ENCODE assay signal across 20 mouse cellular contexts in the genomic region with DNA sequence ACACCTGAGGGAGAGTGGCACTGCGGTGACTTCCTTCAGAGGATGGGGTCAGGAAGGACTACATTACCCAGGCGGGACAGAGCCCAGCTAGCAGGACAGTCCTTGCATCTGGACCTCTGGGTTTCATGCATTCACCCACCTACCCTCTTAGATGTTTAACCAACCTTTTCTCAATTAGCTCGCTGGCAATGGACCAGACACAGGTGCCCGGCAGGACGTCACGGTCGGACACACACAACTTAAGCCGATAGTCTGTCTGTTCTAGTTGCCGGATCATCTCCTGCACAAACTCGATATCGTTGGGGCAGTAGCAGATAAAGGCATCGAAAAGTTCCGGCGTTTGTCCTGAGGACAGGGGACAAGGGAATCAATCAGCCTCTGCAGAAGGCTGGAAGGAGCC. TPM values are rescaled to one million over a fixed set of nuclear protein-coding genes. Genes with fewer than 3 reads are reported as not detected.
"Had no signal": no experiment of that assay in that cellular context is flagged by ENCODE, and none has a peak within 500 bp of the region (broad histone marks: within the 10 kb centered on the region; RNA-seq: fewer than 3 reads in every experiment).

No protein-coding gene starts in this region.

- H3K4me2 ChIP-seq: intestine, embryonic 15.5 days; limb, embryonic 12.5 days; limb, embryonic 15.5 days; lung, embryonic 14.5 days; midbrain, embryonic 12.5 days; neural tube, embryonic 13.5 days had no signal

- H3K9ac ChIP-seq: intestine, embryonic 15.5 days; limb, embryonic 12.5 days; limb, embryonic 15.5 days; liver, embryonic 14.5 days; liver, postnatal 0 days; lung, embryonic 14.5 days; midbrain, embryonic 12.5 days; neural tube, embryonic 13.5 days; stomach, embryonic 15.5 days had no signal

- ATAC-seq: intestine, embryonic 15.5 days; liver, postnatal 0 days; lung, postnatal 0 days; midbrain, embryonic 16.5 days had no signal

- H3K9me3 ChIP-seq: intestine, embryonic 15.5 days; limb, embryonic 12.5 days; limb, embryonic 15.5 days; midbrain, embryonic 12.5 days; neural tube, embryonic 13.5 days; stomach, embryonic 15.5 days had no signal

- H3K36me3 ChIP-seq: limb, embryonic 12.5 days; midbrain, embryonic 12.5 days; neural tube, embryonic 13.5 days had no signal

- H3K4me3 ChIP-seq: intestine, embryonic 15.5 days; limb, embryonic 12.5 days; limb, embryonic 15.5 days; midbrain, embryonic 12.5 days; myocyte; neural tube, embryonic 13.5 days; stomach, embryonic 15.5 days had no signal

- H3K27ac ChIP-seq: intestine, embryonic 15.5 days; limb, embryonic 12.5 days; limb, embryonic 15.5 days; liver, embryonic 14.5 days; macrophage; midbrain, embryonic 12.5 days; neural tube, embryonic 13.5 days; stomach, embryonic 15.5 days had no signal

- H3K27me3 ChIP-seq: intestine, embryonic 15.5 days; limb, embryonic 15.5 days; stomach, embryonic 15.5 days had no signal

- DNase-seq: kidney, adult 11 months; left cerebral cortex, postnatal 4 days; liver, postnatal 0 days; lung, embryonic 14.5 days; retina, postnatal 1 day; right cerebral cortex, postnatal 25 days; spleen, adult 18-20 months; thymus, postnatal 25 days had no signal

RNA-seq across cellular contexts. Expression of gene Slc22a14, which starts 27.5 kb away (rescaled TPM):
- polyA plus RNA-seq: limb, embryonic 12.5 days; limb, embryonic 15.5 days; liver, embryonic 11.5 days; liver, embryonic 14.5 days; liver, postnatal 0 days; lung, embryonic 14.5 days; lung, postnatal 0 days; macrophage; midbrain, embryonic 12.5 days; myocyte; neural tube, embryonic 13.5 days had no signal
